Mouse (Mus musculus): Measurements from ENCODE around the gene Pdzrn3.

Pdzrn3 gene

GRCm38 (mm10) chr6:101366809-101367602, 10.7 kb downstream of the Pdzrn3 start:
- DNase-seq, result no peak

- no peak for DNase-seq
Measured at GRCm38 (mm10) chr6:101365795-101366194, 11.9 kb downstream of the Pdzrn3 start.

GRCm38 (mm10) chr6:101363904-101364303, 13.8 kb downstream of the Pdzrn3 start:
- no peak for DNase-seq

- DNase-seq, result no peak
Measured at GRCm38 (mm10) chr6:101362728-101363127, 15.0 kb downstream of the Pdzrn3 start.

- no peak for DNase-seq
Measured at GRCm38 (mm10) chr6:101362268-101362667, 15.4 kb downstream of the Pdzrn3 start.

GRCm38 (mm10) chr6:101360211-101360737, 17.4 kb downstream of the Pdzrn3 start:
- no peak for DNase-seq

GRCm38 (mm10) chr6:101359646-101360045, 18.1 kb downstream of the Pdzrn3 start:
- DNase-seq, result no peak

GRCm38 (mm10) chr6:101354887-101355286, 22.8 kb downstream of the Pdzrn3 start:
- no peak for DNase-seq

- no peak for DNase-seq
Measured at GRCm38 (mm10) chr6:101354230-101354881, 23.3 kb downstream of the Pdzrn3 start.

GRCm38 (mm10) chr6:101353701-101354100, 24.0 kb downstream of the Pdzrn3 start:
- DNase-seq, result no peak

- DNase-seq, result no peak
Measured at GRCm38 (mm10) chr6:101352626-101353025, 25.1 kb downstream of the Pdzrn3 start.

GRCm38 (mm10) chr6:101351100-101351499, 26.6 kb downstream of the Pdzrn3 start:
- DNase-seq, result no peak

GRCm38 (mm10) chr6:101350414-101350973, 27.2 kb downstream of the Pdzrn3 start:
- no peak for DNase-seq

- no peak for DNase-seq
Measured at GRCm38 (mm10) chr6:101348496-101348895, 29.2 kb downstream of the Pdzrn3 start.

GRCm38 (mm10) chr6:101340051-101340450, 37.6 kb downstream of the Pdzrn3 start:
- DNase-seq, result no peak

- DNase-seq, result no peak
Measured at GRCm38 (mm10) chr6:101337842-101338528, 39.7 kb downstream of the Pdzrn3 start.

GRCm38 (mm10) chr6:101336660-101337059, 41.0 kb downstream of the Pdzrn3 start:
- no peak for DNase-seq

GRCm38 (mm10) chr6:101335744-101336143, 42.0 kb downstream of the Pdzrn3 start:
- DNase-seq, result no peak

GRCm38 (mm10) chr6:101334495-101334894, 43.2 kb downstream of the Pdzrn3 start:
- no peak for DNase-seq

- no peak for DNase-seq
Measured at GRCm38 (mm10) chr6:101330392-101330791, 47.3 kb downstream of the Pdzrn3 start.

- DNase-seq, result no peak
Measured at GRCm38 (mm10) chr6:101329499-101329898, 48.2 kb downstream of the Pdzrn3 start.

- DNase-seq, result no peak
Measured at GRCm38 (mm10) chr6:101328514-101328913, 49.2 kb downstream of the Pdzrn3 start.

GRCm38 (mm10) chr6:101327741-101328140, 50.0 kb downstream of the Pdzrn3 start:
- no peak for DNase-seq

All from cerebellum, adult 8-10 months (tissue).